Mouse (Mus musculus) lung, adult 2 months (tissue): ENCODE measurements around the gene Barhl2.

ENCODE experiments used
- CTCF ChIP-seq: fragments of 200-500 bp; IDR thresholded peaks from 2 replicates; pipeline ENCODE4 v1.5.1; 2011; ENCODE audit warnings: mild to moderate bottlenecking, low read length, control low read depth; ENCODE audit not compliant: insufficient read depth
- POLR2A ChIP-seq: fragments of 200-500 bp; IDR thresholded peaks from 2 replicates; pipeline ENCODE4 v1.6.1; 2011; ENCODE audit warnings: low read depth, mild to moderate bottlenecking, control low read depth, low read length, borderline replicate concordance; ENCODE audit errors: extremely low read depth

- TF ChIP-seq POLR2A (no peak), CTCF (no peak)
Measured at GRCm38 (mm10) chr5:106457111-106457925, 648 bp downstream of the Barhl2 start.
